Mouse (Mus musculus): ENCODE data around the gene Pcnt.

GRCm38 (mm10) chr10:76408520-76408919 lies 34.1 kb downstream of the Pcnt start:
- TF ChIP-seq POLR2A (IDR thresholded peaks at IDR 0.05; ENCODE audit: insufficient read length, low read depth) (no peak), TCF12 (IDR thresholded peaks at IDR 0.05; ENCODE audit: insufficient read depth, poor library complexity, severe bottlenecking) (no peak)

Measured in myocyte (in vitro differentiated cells).